Mouse (Mus musculus) embryonic facial prominence, embryonic 11.5 days (tissue): ENCODE measurements around the gene Fam53b. TPM values are rescaled to one million over a fixed set of nuclear protein-coding genes. Genes with fewer than 3 reads are reported as not detected.

Experiments
- ATAC-seq: fragments of 200-750 bp; cut with Nextera tagmentation; replicated peaks from 2 replicates; pipeline ENCODE4 v1.8.0; 2017; ENCODE audit warnings: low read depth; ENCODE audit not compliant: insufficient number of reproducible peaks, low FRiP score, low TSS enrichment
- DNase-seq: peaks from one replicate; pipeline ENCODE4 v3.0.0-alpha.2; 2015; ENCODE audit warnings: low spot score
- H3K27ac ChIP-seq: fragments of 300-500 bp; sonication (generic); replicated peaks from 2 replicates; pipeline ENCODE4 v1.5.1; 2014; ENCODE audit warnings: mild to moderate bottlenecking, low read depth, low read length, control low read depth
- H3K27me3 ChIP-seq: fragments of 300-500 bp; sonication (generic); 2 replicates; pipeline ENCODE4 v1.6.1; 2014; ENCODE audit warnings: mild to moderate bottlenecking, low read length, moderate library complexity, mixed read lengths; ENCODE audit not compliant: control insufficient read depth, insufficient read depth
- H3K36me3 ChIP-seq: fragments of 300-500 bp; sonication (generic); replicated peaks from 2 replicates; pipeline ENCODE4 v1.6.1; 2014; ENCODE audit warnings: low read depth, mild to moderate bottlenecking, low read length, moderate library complexity, mixed read lengths; ENCODE audit not compliant: control insufficient read depth, insufficient read depth
- H3K4me1 ChIP-seq: fragments of 300-500 bp; sonication (generic); 2 replicates; pipeline ENCODE4 v1.6.1; 2014; ENCODE audit warnings: low read length, mixed read lengths; ENCODE audit not compliant: control insufficient read depth, insufficient read depth
- H3K4me2 ChIP-seq: fragments of 300-500 bp; sonication (generic); 2 replicates; pipeline ENCODE4 v1.6.1; 2014; ENCODE audit warnings: low read depth, mild to moderate bottlenecking, control low read depth, low read length, moderate library complexity
- H3K4me3 ChIP-seq: fragments of 300-500 bp; sonication (generic); 2 replicates; pipeline ENCODE4 v1.5.1; 2014; ENCODE audit warnings: low read depth, low read length, control low read depth
- H3K9ac ChIP-seq: fragments of 300-500 bp; sonication (generic); replicated peaks from 2 replicates; pipeline ENCODE4 v1.6.1; 2014; ENCODE audit warnings: mild to moderate bottlenecking, control low read depth, low read length
- H3K9me3 ChIP-seq: fragments of 300-500 bp; sonication (generic); replicated peaks from 2 replicates; pipeline ENCODE4 v1.6.1; 2016; ENCODE audit warnings: mild to moderate bottlenecking, low read length, inconsistent platforms, mixed read lengths; ENCODE audit not compliant: control insufficient read depth
- WGBS: fragments of 180-500 bp; shearing (Covaris S2); extraction: QIAGEN DNeasy Blood & Tissue Kit; methylation state at CpG from one replicate; pipeline ENCODE4 v1.1.7; 2014; 5-methylcytosine and 5-hydroxymethylcytosine counted together
- polyA plus RNA-seq: library from polyadenylated mRNA; unstranded; fragments of >200 nt; fragmentation: Nextera tagmentation; extraction: Ambion mirVana; gene quantifications from 2 replicates; pipeline ENCODE4 v1.2.1, GENCODE M21; 2014

Fam53b gene
- polyA plus RNA-seq, 1 experiment from 2014 or later, result 11.8 TPM

DNA sequence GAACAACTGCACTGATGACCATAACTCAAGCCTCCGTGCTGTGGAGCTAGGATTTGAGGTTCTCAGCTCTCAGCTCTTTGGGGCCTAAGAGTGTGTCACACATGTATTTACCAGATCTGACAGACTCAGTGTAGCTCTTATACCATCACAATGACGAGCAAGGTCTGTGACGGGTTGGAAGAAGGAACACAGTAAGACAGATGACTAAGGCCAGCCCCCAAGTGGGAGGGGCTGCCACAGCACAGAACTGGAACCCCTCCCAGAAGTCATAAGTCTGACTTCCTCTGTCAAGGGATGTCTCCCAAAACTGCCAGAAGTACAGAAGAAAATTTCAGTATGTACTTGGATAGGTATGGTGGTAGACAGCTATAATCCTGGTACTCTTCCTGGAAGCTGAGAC, 9.7 kb downstream of the Fam53b start:
- no peak overlapping the region for H3K9ac ChIP-seq
- H3K4me1 ChIP-seq, result peaks cover 12% of the 10 kb centered on the region
- 73% methylated on average over 3 of the region's 3 CpGs for WGBS
- DNase-seq, result no peak
- no peak overlapping the region for H3K4me3 ChIP-seq
- ATAC-seq, result no peak
- no peaks in the 10 kb centered on the region for H3K27me3 ChIP-seq
- no peaks in the 10 kb centered on the region for H3K9me3 ChIP-seq
- no peaks in the 10 kb centered on the region for H3K36me3 ChIP-seq
- no peak overlapping the region for H3K4me2 ChIP-seq
- no peak overlapping the region for H3K27ac ChIP-seq

DNA sequence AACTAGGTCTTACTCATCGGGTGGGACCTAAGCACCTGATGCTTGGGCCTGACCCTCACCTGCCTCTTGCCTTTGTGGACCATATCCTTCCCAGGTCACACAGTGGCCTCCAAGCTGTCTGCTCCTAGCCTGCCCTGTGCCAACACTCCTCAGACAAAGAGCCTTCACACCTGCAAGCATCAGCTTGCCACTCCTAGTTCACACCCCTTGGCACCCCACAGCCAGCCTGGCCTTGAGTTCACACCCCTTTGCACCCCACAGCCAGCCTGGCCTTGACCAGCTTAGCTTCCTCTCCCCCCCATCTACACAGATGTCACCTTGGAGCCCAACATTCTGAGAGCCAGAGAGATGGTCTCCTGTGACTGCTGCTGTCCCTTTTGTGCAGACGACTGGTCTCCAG, 10.3 kb downstream of the Fam53b start:
- H3K27me3 ChIP-seq, result no peaks in the 10 kb centered on the region
- WGBS, result 89% methylated on average over 2 of the region's 2 CpGs
- no peaks in the 10 kb centered on the region for H3K36me3 ChIP-seq
- ATAC-seq (no peak), DNase-seq (no peak)
- H3K27ac ChIP-seq, result no peak overlapping the region
- H3K4me2 ChIP-seq, result no peak overlapping the region
- H3K4me3 ChIP-seq, result no peak overlapping the region
- peaks cover 10% of the 10 kb centered on the region for H3K4me1 ChIP-seq
- H3K9ac ChIP-seq, result no peak overlapping the region
- no peaks in the 10 kb centered on the region for H3K9me3 ChIP-seq

DNA sequence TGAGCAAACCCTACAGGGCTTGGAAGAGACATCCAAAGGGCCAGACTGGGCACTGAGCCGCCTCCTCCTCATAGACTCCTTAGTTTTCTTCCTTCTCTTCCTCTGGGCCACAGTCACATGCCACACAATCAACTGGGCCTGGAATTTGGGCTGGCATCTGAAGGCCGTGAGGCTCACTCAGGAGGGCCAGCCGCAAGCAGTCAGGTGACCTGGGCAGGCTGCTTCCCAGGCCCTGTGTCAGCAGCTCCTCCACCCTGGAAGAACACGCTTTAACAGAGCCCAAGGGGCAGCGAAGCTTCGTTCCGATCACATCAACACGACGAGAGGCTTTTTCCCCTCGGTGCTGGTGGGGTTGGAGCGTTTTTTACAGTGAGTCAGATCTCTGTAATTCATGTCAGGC, 11.0 kb downstream of the Fam53b start:
- peaks cover 8% of the 10 kb centered on the region for H3K4me1 ChIP-seq
- H3K27me3 ChIP-seq, result no peaks in the 10 kb centered on the region
- H3K4me3 ChIP-seq, result no peak overlapping the region
- ATAC-seq (no peak), DNase-seq (no peak)
- no peaks in the 10 kb centered on the region for H3K36me3 ChIP-seq
- no peak overlapping the region for H3K9ac ChIP-seq
- WGBS, result 84% methylated on average over 11 of the region's 11 CpGs
- H3K9me3 ChIP-seq, result no peaks in the 10 kb centered on the region
- no peak overlapping the region for H3K4me2 ChIP-seq
- no peak overlapping the region for H3K27ac ChIP-seq

DNA sequence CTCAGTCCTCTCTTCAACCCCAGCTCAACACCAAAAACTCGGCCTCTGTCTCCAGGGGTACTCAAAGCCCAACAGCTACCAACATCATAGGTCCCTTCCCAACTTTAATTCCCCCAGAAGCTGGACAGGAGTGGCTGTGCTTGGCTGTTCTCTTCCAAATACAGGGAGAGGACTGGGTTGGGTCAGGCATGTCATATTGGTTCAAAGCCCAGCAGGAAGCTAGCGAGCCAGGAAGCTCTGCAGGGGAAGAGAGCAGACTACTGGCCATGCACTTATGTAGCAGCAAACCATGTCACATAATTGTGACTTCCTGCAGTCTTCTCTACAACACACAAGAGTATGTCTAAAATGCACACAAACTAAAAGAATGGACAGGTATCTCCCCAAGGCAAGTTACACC, 11.6 kb downstream of the Fam53b start:
- no peak for ATAC-seq
- WGBS, result 77% methylated on average over 2 of the region's 2 CpGs
- Histone ChIP-seq H3K27ac (no peak overlapping the region), H3K4me2 (no peak overlapping the region), H3K4me3 (no peak overlapping the region), H3K9ac (no peak overlapping the region), H3K36me3 (no peaks in the 10 kb centered on the region), H3K27me3 (no peaks in the 10 kb centered on the region), H3K9me3 (no peaks in the 10 kb centered on the region), H3K4me1 (peaks cover 4% of the 10 kb centered on the region)
- DNase-seq, result no peak

DNA sequence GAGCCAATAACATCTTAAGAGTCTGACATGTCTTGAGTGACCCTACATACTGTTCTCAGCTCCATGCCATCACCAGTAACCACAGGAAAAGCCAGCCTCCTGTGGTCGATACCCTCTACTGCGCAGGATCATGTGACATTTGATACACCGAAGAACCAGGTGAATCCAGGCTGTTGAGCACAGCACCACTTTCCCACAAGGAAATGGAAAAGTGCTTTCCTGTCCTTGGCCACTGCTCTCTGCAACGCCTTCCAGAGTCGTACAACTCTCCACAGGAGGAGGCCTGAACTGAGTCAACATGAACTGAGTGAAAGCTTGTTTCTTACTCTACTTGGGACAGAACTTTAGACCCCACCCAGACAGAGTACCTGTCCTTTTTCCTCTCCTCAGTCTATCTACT, 12.2 kb downstream of the Fam53b start:
- WGBS, result 87% methylated on average over 5 of the region's 5 CpGs
- Histone ChIP-seq H3K4me2 (no peak overlapping the region), H3K36me3 (no peaks in the 10 kb centered on the region), H3K4me1 (no peaks in the 10 kb centered on the region), H3K4me3 (no peak overlapping the region), H3K9me3 (no peaks in the 10 kb centered on the region), H3K9ac (no peak overlapping the region), H3K27ac (no peak overlapping the region), H3K27me3 (no peaks in the 10 kb centered on the region)
- ATAC-seq (no peak), DNase-seq (no peak)

DNA sequence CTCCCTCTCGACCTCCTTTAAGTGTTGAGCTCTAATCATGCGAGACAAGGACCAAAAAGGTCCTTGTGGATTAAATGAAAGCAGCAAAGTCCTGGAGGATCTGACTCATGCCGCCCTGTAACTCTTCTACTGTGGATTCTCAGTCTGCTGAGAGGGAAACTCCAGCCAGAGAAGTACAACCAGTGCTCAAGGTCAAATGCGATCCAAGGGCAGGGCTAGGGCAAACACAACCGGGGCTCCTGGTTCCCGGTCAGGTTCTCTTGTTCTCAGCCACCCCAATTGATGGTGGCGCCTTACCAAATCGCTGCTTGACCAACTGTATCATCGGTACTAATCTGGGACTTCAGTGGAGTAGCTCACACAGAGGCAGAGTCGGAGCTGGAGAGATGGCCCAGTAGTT, 12.8 kb downstream of the Fam53b start:
- Histone ChIP-seq H3K4me3 (no peak overlapping the region), H3K9ac (no peak overlapping the region), H3K36me3 (no peaks in the 10 kb centered on the region), H3K4me2 (no peak overlapping the region), H3K27ac (no peak overlapping the region), H3K27me3 (no peaks in the 10 kb centered on the region), H3K9me3 (no peaks in the 10 kb centered on the region), H3K4me1 (no peaks in the 10 kb centered on the region)
- DNase-seq (no peak), ATAC-seq (no peak)
- WGBS, result 90% methylated on average over 10 of the region's 10 CpGs

DNA sequence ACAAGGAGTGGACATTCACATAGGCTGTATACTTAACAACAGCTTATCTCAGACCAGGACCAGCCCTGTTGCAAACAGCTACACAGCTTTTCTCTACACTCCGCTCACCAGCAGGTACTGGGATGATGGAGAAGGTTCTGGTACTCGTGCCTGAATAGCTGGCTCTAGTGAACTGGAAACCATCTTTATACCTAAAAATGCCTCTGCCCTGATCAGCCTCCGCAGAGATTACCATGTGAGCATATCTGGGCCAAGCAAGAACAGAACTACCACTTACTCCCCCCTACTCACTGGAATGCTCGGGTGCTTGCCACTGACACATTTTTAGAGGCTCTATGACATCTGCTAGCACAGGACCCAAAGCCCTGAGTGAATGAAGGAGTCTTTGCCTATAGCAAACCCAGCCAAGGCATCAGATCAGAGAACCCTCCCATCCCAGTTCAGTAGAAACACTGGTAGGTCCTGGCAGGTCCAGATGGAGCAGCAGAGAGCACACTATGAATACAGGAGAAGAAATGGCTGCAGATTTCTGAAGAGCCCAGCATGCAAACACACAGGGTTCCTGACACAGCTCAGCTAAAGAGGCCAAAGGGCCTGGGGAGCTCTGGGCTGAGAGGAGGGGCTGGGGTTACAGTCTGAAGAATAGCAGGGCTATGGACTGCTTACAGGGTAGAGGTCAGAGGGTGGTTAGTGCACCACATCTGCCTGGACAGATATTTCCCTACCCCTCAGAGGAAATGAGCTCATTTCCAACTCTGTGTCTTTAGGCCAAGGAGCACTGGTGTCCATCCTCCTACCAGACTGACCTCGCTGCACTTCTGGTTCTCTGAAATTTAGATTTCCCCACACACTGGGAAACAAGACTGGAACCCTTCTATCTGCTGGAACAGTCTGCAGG, 14.3 kb downstream of the Fam53b start:
- WGBS, result 83% methylated on average over 5 of the region's 5 CpGs
- Histone ChIP-seq H3K36me3 (no peaks in the 10 kb centered on the region), H3K4me3 (no peak overlapping the region), H3K4me1 (no peaks in the 10 kb centered on the region), H3K4me2 (no peak overlapping the region), H3K9ac (no peak overlapping the region), H3K9me3 (no peaks in the 10 kb centered on the region), H3K27ac (no peak overlapping the region), H3K27me3 (no peaks in the 10 kb centered on the region)
- DNase-seq (no peak), ATAC-seq (no peak)

DNA sequence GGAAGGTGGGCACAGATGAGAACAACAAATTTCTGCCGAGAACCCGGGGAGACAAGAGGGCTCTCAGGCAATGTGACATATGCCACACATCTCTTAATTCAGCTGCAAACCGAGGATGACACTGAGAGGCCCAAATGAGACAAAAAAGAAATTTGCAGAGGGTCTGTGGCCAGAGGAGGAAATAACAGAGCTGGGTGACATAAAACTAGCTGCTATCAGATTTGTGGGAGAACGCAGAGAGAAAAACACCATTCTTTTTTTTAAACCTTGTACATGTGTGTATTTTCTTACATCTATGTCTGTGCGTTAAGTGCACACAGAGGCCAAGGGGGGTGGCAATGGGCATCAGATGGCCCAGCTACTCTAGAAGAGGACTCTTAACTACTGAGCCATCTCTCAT, 18.5 kb downstream of the Fam53b start:
- no peak overlapping the region for H3K4me3 ChIP-seq
- H3K9ac ChIP-seq, result no peak overlapping the region
- ATAC-seq, result no peak
- 92% methylated on average over 5 of the region's 5 CpGs for WGBS
- no peak overlapping the region for H3K4me2 ChIP-seq
- no peaks in the 10 kb centered on the region for H3K36me3 ChIP-seq
- no peak overlapping the region for H3K27ac ChIP-seq
- no peaks in the 10 kb centered on the region; the same call in 1 of the 2 replicates for H3K4me1 ChIP-seq
- H3K9me3 ChIP-seq, result no peaks in the 10 kb centered on the region
- no peak for DNase-seq
- no peaks in the 10 kb centered on the region for H3K27me3 ChIP-seq
